Mouse (Mus musculus) yolk sac, embryonic 10.5 days (tissue): ENCODE measurements at regions not wholly inside any gene's neighbourhood (a gene's known extent, or its start where the extent isn't known, plus 50 kb on each side); places are given as distances from the start of the nearest gene placed in this dataset.

Experiments used
- DNase-seq: peaks from one replicate; pipeline ENCODE4 v3.0.0-alpha.2; 2017; ENCODE audit warnings: low spot score

DNA sequence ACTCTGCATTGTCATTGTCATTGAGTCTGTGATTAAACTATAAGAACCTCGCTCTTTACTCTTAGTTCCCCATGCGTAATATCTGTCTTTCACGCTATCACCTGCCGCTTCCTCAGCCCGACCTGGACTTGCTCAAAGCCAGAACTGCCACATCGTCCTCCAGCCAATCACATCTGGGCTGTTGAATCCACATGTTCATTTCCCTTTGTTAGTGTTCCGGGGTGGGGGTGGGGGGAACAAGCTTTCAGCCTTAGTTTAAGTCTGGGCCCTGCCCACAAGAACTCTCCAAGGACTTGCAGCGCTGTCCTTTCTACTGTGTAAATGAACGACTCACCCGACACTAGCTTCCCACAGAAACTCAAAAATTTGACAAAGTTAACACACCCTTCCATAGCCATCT is 2154.6 kb upstream of the Gm7489 start:
- no peak for DNase-seq

DNA sequence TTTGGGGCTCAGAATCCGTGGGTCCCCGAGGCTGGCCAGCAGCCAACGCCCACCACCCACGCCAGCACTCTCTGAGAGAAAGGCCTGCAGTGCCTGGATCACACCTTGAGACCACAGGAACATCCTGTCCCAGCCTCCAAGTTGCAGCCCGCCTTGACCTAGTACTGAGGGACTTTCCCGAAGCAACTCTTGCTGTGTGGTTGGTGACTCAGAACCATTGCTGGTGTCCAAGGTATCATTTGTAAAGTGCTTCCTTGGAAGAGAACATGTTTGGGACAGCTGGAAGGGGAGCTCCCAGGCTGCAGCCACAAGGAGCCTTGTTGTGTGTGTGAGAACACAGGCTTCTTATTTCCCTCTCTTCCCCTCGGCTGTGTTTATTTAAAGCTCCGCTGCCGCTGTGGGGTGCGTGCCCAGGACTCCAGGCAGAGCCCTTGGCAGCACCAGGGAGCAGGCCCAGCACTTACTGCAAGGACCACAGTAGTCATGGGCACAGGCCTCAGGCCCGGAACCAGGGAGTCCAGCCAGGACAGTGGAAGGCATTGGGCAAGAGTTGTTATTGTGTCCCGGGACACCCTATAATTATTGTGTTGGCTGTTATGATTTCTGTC is 2153.8 kb upstream of the Gm7489 start:
- DNase-seq, result no peak

DNA sequence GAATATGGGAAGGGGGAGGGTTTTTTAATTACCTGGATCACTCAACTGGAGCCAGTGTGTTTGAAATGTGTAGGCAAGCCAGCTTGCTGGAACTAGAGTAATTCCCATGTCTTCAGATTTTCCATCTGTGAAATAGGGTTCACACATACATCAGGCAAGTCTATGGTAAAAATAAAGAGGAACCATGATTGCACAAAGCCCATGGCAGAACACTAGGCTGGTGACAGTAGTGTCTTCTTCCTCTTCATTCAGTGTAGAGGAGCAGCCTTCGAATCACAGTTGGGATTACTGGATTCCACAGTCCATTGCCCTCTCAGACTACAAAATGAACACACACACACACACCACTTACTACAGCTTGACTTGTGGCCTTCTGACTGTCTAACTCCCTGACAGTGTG is 2150.5 kb upstream of the Gm7489 start:
- DNase-seq, result no peak
